Mouse (Mus musculus) hematopoietic stem cell, adult 5-6 weeks (primary cell): ENCODE measurements around the gene Gm21973. TPM values are rescaled to one million over a fixed set of nuclear protein-coding genes. Genes with fewer than 3 reads are reported as not detected.

Experiments used
- ATAC-seq, 2 experiments: fragments of 125-278 bp in 1 of 2; replicated peaks in 1 of 2; 2 replicates each; pipeline ENCODE4 v1.8.0; 2016 to 2017; ENCODE audit warnings: inconsistent platforms in 2 of 2, mild to moderate bottlenecking in 2 of 2, moderate number of reproducible peaks in 2 of 2, low read depth in 1 of 2, moderate TSS enrichment in 1 of 2; ENCODE audit not compliant: low FRiP score in 2 of 2, poor library complexity in 2 of 2, severe bottlenecking in 2 of 2, insufficient read depth in 1 of 2, low TSS enrichment in 1 of 2
- total RNA-seq: library from RNA; stranded (forward); fragments of 172-1452, 232-1000 nt; gene quantifications from 2 replicates; pipeline ENCODE4 v1.2.3, GENCODE M21; 2017

The Gm21973 gene
- total RNA-seq = not detected in 2 replicates

DNA sequence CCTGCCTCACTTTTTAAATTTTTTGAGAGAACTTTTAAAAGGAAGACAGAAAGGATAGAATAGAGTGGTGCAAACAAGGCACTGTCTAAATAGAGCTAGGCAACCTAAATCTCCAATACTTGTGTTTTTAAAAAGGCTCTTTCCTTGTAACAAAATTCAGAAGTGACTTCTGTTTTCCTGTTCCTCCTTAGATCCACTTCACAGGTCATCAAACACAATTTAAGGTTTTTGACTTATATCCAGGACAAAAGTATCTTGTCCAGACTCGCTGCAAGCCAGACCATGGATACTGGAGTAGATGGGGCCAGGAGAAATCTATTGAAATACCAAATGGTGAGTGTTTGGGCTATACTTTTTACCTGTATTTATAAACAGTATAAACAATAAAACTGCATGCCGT, at the start of gene Gm21973:
Gene Gm21973, plus strand, starts transcription at position 301 of the 400 bp plus-strand sequence.
- no peak for ATAC-seq

DNA sequence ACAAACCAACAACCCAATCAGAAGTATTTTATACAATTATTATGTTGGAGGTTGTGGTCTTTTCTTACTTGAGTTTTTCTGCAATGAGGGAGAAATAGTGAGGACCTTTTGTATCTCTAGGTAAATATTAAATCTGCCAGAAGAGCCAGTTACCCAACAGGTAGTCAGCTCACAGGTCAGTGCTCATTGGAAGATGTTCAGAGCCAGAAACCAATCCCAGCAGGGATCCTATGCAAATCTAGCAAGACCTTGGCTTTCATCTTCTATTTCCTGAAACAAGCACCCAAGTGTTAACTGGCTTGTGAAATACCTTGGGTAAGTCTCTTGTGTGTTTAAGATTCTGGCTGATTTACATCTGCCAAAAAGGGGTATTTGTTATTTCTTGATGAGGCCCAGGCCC, 48.8 kb upstream of the Gm21973 start:
- ATAC-seq = no peak

DNA sequence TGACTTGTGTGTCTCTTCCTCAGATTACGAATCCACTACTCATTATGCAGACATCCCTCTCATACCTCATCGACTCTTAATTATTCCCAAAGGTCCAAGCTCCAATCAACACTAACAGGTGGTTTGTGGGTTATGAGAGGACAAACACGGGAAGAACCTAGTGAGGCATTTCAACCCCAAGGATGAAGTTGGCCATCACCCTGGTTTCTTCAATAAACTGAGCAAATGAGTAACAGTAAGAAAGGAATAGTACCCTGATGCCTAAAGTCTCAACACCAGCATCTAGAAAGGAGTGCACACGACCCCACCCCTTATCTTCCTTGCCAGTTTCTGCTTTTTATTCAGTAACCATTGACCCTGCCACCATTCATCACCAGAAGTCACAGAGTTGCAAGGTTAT, 47.7 kb upstream of the Gm21973 start:
- no peak for ATAC-seq

DNA sequence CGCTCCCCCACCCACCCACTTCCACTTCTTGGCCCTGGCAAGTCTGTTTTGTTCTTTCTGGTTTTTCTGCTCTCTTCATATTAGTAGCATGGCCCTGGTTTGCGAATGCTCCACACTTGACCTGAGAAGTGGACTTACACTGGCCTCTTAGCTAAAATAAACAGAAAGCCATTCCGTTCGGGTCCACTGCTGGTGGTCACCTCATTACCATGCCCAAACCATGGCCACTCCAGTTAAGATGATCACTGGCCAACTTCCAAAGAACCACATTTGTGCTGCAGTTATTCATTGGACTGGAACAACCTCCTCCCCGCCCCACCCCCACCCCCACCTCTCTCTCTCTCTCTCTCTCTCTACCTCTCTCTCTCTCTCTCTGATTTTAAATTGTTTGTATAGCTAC, 43.6 kb upstream of the Gm21973 start:
- ATAC-seq = no peak

DNA sequence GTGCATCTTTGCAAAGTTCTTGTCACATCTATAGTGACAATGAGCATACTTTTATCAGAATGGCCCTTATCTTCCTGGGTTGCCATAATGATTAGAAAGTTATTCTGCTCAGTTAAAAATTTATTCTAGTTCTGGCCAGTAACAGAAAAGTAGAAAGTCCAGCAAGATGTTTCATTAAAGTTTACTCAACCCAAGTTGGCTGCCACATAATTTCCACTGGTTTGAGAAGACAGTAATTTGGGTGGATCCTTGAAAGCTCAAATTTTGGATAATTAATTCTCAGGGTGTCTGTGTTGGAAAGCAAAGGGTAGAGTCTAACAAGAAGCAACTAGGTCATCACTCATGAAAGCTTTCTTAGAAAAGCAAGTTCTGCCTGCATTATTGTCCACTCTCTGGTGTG, 41.5 kb upstream of the Gm21973 start:
- no peak for ATAC-seq

DNA sequence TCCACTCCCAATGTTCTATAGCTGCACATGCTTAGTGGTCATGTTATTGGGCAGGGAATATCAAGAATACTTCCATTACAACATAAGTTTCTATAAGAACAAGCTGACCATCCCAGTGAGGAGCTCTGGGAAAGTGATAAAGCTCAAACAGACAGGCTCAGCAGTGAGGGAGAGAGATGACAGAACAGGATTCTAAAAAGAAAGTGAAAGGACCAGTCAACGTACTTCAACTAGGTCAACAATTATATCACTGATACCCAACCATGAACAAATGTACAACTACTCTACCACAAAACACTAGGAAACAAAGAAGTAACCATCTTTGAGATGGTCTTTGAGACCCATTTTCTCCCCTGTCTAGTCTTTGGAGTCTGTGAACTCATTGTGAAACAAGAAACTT, 28.6 kb upstream of the Gm21973 start:
- no peak for ATAC-seq

DNA sequence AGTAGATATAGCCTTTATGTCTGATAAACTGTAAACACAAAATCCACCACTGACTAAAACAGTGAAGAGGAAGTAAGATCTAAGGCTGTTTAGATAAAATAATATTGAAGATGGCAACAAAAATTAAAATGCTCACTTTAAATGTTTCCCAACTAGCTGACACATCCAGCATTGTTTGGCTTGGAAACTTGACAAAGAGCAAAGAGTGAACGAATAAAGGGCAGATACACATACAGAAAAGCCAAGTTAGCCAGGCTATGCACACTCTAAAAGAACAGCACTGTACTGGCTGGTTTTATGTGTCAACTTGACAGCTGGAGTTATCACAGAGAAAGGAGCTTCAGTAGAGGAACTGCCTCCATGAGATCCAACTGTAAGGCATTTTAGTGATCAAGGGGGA, 27.1 kb upstream of the Gm21973 start:
- ATAC-seq = no peak

DNA sequence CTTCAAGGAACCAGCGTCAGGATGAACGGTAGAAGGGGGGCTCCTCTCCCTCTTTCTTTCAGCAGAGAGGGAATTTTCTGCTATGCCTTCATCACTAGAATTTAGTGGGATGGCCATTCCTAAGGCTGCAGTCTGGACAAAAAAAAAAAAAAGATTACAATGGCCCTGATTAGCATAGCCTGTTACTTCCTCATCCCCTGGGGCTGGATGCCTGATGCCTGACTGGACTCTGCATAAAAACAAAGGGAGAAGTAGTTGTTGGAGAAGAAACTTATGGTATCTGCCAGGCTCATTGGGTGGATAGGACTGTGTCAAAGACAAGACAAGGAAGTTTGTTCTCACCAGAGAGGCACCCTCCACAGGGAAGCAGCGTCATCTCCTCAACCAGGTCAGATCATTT, 25.7 kb upstream of the Gm21973 start:
- no peak for ATAC-seq

DNA sequence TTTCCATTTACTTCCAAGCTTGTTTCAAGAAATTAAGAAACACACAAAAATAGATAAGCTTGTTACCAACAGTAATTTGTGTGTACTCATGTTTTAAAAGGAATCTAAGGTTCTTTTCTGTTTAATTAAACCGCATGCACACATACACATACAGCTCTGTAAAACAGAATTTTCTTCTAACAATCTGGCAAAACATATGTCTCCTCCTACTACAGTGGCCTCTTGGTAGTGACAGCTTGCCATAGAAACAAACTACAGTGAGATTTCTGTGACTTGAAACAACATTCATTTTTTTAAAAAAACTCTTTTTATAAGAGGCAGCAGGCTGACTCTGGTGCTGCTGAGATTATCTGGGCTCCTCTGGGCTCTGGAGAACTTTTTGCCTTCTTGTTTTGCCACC, 18.7 kb upstream of the Gm21973 start:
- ATAC-seq = no peak

DNA sequence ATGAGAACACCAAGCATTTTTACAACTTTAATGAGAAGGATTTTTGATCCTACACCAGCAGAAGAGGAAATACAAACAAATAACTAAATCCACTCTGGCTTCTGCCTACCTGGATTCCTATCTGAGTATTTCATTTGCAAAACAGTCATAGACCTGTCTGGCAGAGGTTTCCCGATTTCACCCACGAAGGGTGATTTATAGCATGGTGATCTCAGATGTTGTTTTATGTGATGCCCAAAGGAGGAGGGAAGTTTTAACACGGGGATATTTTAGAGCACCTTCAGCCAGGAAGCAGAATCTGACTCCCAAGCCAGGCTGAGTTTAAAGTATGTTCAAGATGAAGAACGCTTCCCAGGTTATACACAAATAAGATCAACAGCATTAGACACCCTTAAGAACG, 13.4 kb upstream of the Gm21973 start:
- ATAC-seq = no peak

DNA sequence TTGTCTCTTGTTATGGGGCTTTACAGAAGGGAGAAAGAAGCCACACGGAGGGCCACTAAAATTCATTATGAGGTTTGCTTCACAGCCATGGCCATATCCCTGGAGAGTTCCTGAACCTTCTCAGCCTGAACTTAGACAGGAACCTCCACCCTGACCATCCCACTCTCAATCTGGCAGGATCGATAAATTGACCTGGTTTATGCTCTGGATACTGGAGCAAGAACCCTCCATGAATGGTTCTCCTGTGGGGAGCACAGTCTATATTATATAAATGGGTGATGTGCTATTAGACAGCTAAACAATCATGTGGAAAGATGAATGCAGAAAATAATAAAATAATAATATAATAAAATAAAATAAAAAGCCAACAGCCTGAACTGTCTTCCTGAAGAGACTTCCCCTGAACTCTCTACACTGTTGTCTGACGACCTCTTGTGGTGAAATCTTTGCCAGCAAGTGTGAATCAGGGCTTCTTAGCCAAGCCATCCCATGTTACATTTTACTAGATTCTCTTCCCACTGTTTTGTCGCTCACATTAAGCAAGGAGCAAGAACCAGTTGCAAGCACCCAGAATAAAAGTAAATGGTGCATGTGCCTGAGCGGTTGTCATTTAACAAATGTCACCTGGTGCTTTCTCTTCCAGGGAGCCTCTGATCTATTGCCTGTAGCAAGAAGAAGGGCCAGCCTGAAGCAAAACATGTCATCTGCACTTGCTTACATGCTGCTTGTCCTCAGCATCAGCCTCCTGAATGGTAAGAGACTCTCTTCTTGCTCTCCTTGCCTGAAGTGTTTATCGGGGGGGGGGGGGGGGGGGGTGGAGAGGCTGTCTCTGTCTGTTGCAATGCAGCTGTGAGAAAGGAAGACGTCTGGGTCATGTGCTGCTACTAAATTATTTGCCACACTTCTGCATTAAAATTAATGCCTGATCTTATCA, 11.4 kb upstream of the Gm21973 start:
- no peak for ATAC-seq

DNA sequence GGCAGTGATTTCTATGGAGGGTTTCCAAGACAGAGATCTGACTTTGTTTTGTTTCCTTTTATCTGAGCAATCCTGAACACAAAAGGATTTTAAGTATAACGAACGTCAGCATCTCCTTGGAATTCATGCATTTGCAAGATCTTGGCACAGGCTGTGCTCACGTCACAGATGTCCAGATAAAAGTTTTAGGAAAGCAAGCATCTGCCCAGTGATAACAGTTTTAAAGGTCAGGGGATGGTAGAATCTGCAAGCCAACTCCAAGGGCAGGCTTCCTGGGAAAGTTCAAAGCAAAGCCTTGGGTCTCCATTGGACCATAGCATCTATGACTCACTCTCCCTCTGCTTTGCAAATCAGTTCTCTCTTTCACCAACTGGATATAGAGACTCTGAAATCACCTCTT, 5.4 kb downstream of the Gm21973 start:
- no peak for ATAC-seq

DNA sequence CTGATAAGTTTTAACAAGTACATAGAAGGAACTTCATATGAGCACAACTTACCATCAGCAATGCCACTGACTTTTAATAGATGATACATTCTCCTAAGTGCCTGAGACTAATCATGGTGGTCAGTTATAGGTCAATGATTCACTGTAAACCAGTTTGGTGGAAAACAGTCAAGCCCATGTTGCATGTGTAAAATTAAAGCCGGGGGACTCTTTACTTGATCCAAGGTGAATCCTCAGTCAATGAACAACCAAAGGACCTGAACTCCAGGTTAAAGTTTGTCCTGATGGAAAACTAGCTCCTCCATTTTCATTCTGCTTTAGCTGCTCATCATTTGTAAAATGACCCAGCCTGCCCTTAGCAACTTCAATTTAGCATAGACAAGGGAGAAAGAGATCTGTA, 7.4 kb downstream of the Gm21973 start:
- ATAC-seq = no peak

DNA sequence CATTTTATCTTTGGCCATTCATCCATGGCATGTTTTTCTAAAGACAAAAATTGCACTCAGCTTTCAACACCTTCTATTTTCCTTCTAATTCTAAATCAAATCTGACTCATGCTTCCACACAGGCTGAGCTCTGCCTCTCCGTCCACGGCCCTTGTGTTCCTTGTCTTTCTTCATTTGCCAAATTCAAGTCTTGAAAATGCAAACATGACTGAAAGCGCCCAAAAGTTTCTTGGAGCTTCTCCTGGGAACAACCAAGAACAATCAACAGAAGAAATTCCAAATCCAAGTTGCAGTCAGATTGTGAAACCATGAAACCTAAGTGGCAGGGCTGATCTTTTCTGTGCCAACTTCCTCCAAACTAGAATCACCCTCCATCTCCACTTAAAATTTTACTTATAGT, 13.4 kb downstream of the Gm21973 start:
- no peak for ATAC-seq

DNA sequence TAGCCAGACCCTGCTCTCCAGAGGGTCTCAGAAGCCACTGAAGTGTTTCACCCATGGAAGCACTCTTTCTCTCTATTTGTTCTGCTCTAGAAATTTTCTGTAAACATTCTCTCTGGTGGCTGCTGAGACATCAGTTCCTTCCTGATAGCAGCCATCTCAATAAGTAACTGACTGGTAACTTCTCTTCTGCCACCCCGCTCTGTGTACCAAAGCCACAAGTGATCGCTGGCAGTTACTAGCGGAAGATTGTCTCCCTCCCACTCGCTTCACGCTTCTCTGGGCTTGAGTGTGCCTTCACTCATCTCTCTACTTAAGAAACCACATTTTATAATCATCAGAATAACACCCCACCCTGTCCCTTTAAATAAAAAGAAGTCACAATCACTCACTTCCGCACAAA, 21.9 kb downstream of the Gm21973 start:
- no peak for ATAC-seq

DNA sequence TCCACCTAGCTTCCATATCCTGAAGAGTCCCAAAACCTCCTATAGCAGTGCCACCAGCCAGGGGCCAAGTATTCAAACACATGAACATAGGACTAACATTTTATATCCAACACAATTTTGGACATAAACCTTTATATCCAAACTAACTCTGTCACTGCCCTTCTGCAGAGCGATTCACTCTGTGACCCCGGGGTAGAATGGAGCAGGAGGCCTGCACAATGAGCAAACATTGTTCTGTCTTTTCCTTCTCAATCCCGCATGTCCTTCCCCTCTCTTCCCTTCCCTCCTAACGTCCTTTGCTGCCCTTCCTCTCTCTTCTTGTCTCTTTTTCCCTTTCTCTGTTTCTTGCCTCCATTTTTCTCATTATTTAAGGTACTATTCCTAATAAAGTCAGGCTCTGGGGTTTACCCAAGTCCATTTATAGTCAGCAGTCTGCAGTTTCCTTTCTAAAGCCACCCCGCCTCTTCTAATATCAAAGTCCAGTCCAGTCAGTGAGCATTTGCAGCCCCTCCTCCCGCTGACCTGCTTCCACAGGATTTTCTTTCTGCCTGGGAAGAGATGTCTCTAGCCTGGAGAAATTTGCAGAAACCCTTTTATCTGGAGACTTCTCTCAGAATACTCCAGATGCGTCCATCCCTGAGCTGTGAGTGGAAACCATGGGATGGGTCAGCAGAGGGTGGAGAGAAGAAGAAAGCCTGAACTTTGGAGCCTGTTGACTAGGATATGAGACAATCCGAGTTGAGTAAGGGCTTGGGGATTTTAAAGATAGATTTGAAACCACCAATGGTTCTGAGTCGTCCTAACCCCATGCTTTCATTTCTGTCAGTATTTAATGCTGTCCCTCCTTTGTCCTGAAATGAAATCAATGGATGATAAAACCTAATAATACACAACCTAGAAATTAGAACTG, 33.1 kb downstream of the Gm21973 start, which contains the start of gene Agxt2:
Gene Agxt2, plus strand, starts transcription at position 494 of the 910 bp plus-strand sequence.
- ATAC-seq = no peak

DNA sequence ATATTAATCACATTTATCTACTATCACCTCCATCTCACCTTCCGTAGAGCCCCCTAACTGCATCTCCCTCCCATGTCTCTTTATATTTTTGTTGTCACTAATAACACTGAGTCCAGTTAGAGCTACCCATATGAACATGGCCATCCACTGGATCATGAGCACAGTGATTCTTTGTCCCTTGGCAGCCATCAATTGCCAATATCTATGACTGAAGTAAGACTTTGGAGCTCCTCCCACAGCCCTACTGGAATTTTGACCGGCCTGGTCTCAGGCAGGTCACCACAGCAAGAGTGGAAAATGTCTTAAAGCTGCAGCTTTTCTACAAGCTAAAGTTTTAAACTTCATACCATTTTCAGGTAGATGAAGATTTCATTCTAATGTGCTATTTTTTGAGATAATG, 41.2 kb downstream of the Gm21973 start:
- no peak for ATAC-seq

DNA sequence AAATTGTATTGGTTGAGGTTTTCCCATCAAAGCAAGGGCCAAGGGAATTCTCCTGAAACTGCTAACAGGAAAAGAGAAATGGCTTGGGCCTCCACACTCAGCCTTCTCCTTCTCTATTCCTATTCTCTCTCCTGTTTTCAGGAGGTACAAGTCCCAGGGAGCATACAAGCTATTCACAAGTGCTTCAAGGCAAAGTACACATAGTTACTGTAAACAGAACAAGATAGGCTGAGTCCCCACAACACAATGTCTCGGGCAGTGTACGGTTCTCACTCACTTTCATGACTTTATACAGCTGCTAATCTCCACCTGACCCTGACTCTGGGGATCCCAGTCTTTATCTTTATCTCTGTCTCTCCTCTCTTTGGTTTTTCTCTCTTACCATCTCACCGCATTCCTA, 50.2 kb downstream of the Gm21973 start:
- no peak for ATAC-seq
